Mouse (Mus musculus) erythroid progenitor cell, adult 5-6 weeks (primary cell): ENCODE data around the gene Rest. TPM values are rescaled to one million over a fixed set of nuclear protein-coding genes. Genes with fewer than 3 reads are reported as not detected.

Source experiments
- ATAC-seq: replicated peaks from 2 replicates; pipeline ENCODE4 v1.8.0; 2016; ENCODE audit warnings: moderate number of reproducible peaks, mild to moderate bottlenecking, moderate TSS enrichment, inconsistent platforms; ENCODE audit not compliant: poor library complexity, low FRiP score, severe bottlenecking
- total RNA-seq, 2 experiments: library from RNA; stranded (forward) in 1 of 2; stranded (reverse) in 1 of 2; fragments of 150-400 nt in 1 of 2; fragments of 186-747, 209-891 nt in 1 of 2; gene quantifications; 2 replicates each; pipeline versions ENCODE4 v1.2.3 to v1.2.4; 2015 to 2017; ENCODE audit warnings: low replicate concordance in 2 of 2

The Rest gene
- total RNA-seq, 2 experiments from 2014 or later: 8.8 to 13.4 TPM

- ATAC-seq: no peak
These were observed 4.2 kb upstream of the Rest start for GRCm38 (mm10) chr5:77261137-77261536.

DNA sequence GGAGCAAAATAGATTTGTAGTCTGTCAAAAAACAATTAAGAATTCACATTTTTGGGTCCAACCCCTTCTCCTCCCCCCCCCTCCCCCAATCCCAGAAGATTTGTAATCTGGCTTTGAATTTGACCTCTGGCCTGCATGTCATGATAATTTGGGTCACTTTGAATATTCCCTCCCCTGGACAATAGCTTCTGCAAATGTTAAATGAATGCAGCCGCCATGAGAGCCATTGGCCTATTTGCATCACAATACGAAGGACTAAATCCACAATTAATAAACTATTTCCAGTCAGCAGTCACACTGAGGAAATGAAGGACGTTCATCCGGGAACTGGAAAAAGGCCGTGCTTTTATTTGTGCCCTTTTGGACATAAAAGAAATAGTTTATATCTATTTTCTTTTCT lies 3.2 kb upstream of the Rest start:
- no peak for ATAC-seq

GRCm38 (mm10) chr5:77265671-77266065 lies 377 bp downstream of the Rest start:
- peak; percentile 79 for ATAC-seq

DNA sequence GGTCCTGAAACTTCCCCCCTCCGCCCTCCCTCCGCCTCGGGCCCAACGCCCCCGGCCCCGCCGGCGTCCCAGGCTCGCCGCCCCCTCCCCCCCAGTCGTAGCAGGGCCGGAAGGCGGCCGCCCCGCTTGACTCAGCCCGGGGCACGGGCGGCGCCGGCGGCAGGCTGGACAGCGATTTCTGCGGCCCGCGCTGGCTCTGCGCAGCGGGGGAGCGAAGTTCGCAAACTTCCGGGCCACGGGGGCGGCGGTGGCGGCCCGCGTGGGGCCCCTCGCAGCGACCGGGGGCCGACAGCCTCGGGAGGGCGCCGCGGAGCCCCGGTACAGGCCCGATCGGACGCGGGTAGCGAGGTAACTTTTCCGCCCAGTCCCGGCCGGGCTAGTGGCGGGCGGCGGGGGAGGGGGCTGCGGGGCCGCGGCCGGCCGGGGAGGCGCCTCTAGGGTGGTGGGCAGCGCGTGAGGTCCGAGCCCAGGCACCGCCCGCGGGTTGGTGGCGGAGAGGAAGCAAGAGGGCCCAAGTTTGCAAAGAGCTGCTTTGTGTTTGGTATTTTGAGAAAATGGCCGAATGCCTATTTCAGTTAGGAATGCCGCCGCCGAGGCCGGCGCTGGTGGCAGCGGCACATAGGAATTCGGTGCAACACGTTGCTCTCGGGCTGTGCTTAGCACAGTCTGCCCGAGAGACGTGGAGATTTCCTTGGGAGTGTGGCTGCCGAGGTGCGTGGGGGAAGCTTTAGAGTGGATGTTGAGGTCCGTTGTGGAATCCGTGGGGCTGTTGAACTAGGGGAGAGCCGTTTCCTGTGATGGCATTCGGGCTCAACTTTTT lies 985 bp downstream of the Rest start:
- peak; percentile 56 for ATAC-seq

DNA sequence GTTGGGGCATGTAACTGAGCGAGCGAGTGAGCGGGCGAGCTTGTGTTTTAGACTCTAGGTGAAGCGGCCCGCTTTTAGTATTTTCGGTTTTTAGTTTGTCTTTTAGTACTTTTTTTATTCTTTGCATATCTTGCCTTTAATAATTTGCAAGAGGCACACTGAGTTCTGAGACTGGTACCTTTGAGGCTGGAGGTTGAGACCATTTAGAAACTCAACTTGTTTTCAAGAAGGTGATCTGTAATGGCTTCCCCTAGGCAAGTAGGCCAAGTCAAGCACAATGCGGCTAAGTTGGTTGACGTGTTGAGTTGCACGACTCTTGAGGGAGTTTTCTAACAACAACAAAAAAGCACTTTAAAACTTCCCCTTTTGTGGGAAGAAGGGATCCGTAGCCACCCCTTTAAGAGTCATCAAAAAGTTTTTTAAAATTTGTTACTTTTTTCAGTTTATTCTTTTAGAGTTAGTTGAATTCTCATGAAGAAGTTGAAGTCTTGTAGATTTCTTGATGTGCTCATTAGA lies 1.7 kb downstream of the Rest start:
- no peak; the same call in 1 of the 2 replicates for ATAC-seq

GRCm38 (mm10) chr5:77267441-77267840 lies 2.1 kb downstream of the Rest start:
- no peak for ATAC-seq

GRCm38 (mm10) chr5:77267957-77268624 lies 2.8 kb downstream of the Rest start:
- no peak for ATAC-seq

DNA sequence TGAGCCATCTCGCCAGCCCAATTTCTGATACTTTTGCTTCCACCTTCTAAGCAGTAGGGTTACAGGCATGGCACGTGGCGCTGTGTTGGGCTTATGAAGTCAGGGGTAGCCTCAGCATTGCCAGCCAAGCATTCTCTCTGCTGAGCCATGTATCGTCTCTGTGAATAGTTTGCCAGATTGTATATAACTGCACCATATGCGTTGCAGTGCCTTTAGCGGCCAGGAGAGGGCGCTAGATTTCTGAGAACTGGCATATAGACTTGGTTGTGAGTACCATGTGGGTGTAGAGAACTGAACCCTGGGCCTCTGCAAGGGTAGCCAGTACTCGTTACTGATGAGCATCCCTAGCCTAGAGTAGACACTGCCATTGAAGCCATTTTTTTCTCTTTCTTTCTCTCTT lies 4.1 kb downstream of the Rest start:
- no peak for ATAC-seq

DNA sequence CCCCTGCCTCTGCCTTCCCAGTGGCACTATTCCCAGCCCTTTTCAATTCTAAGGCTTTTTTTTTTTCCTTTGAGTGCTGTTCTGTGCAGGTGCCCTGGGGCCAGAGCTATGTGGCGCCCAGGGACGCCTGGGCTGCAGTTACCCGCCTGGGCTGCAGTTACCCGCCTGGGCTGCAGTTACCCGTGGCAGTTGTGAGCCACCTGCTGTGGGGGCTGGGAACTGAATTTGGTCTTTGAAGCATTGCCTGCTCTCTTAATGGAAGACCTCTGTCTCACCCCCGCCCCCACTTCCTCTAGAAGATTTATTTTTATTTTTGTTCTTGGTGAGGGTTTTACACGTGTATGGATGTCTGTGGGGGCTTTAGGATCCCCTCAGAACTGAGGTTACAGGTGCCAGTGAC lies 7.9 kb downstream of the Rest start:
- no peak for ATAC-seq

DNA sequence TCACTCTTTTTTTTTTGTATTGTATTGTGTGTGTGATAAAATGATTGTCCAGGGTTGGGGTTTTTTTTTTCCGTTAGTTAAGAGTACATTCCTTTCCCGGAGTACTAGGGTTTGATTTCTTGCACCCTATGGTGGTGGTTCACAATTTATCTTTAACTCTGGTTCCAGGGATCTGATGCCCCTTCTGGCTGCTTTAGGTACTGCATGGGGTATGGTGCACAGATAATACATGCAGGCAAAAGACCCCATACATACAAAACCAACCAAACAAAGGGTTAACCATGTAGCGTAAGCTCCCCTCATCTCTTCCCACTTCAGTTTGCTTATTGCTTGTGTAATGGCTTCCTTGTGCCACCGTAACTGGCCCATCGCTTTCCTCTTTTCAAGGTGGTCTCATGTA lies 10.7 kb downstream of the Rest start:
- ATAC-seq: 0 out of 2 replicates have a peak, but pooled peaks have one; percentile 70

DNA sequence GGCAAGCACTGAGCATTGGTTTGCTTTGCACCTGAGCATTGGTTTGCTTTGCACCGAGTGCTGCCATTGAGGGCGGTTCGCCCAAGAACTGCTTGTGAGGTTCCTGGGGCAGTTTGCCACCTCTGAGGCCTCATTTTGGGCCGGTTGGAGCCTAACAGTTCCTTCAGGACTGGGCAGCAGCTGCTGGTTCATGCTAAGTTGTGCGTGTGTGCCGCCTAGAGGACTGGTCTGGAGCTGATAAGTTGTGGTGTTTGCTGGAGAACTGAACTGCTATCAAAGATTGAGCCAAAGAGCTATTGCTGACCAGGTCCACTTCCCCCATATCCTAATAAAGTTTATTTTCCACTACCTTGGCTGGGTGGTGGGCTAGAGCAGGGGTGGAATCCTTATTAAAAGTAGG lies 11.9 kb downstream of the Rest start:
- ATAC-seq: no peak

- no peak for ATAC-seq
These were observed 16.4 kb downstream of the Rest start for GRCm38 (mm10) chr5:77281518-77282174.

DNA sequence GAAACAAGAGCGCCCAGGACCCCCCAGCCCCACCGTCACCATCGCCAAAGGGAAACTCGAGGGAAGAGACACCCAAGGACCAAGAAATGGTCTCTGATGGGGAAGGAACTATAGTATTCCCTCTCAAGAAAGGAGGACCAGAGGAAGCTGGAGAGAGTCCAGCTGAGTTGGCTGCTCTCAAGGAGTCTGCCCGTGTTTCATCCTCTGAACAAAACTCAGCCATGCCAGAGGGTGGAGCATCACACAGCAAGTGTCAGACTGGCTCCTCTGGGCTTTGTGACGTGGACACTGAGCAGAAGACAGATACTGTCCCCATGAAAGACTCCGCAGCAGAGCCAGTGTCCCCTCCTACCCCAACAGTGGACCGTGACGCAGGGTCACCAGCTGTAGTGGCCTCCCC lies 17.0 kb downstream of the Rest start:
- no peak for ATAC-seq

DNA sequence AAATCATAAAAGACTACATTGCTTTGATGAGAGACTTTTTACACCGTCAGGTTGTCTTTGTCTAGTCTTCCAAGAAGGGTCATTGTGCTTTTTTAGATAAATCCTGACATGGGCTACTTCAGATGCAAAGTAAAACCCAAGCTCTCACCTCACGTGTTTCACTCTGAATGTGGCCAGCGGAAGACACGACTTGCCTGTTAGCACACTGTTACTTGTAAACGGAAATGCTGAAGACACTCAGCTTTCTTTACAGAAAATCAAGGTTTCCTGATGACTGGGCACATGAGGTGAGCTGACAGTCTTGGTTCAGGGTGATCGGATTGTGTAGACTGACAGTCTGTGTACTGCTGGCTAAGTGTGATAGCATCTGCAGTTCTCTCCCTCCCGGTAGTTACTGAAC lies 20.4 kb downstream of the Rest start:
- no peak for ATAC-seq

DNA sequence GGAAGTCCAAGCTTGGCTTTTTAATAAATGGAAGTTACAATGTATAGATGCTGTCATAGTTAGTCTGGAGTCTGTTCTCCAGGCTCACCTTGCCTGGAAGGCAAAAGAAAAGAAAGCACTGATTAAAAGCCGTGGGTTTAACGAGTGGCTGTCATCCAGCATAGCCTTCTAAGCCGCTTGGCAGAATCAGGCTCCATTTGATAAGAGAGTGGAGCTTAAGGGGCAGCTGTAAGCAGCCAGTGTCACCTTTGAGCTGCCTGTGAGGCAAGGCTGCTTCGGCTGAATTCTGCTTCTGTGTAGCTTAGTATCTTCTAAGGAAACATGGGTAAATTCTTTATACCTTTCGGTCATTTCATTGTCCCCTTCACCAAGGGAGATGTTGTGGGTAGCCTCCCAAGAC lies 21.6 kb downstream of the Rest start:
- no peak for ATAC-seq

DNA sequence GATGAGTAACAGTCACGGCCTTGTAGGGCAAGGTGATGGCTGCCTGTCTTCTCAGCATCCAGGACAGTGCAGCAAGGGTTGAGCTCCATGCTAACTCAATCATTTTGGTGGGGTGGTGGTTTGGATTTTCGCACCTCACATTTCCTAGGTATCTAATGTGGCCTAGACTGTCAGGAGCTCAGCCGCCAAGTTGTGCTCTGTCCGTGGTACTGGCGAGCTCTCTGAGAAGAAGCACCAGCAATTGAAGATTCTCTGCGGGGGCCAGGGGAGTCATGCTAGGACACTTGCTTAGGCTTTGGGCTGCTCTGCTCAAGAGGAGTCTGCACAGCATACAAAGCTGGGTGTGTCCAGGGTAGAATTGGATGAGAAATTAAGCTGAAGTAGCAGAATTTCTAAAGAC lies 22.6 kb downstream of the Rest start:
- no peak for ATAC-seq

DNA sequence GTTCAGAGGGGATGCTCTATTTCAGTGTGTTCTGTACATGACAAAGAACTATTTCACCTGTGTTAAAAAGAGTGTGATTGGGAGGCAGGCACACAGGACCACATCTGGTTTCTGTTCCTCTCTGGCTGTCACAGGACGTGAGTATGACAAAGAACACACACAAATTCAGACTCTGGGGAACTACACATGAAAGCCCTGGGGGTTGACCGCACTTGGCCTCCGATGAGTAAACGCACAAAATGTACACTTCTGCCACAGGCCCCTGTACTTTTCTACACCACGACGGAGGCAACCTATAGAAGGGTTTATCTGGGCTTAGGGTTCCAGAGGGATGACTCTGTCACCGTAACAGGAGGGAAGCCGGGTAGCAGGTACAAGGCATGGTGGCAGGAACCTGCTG lies 24.4 kb downstream of the Rest start:
- no peak for ATAC-seq

DNA sequence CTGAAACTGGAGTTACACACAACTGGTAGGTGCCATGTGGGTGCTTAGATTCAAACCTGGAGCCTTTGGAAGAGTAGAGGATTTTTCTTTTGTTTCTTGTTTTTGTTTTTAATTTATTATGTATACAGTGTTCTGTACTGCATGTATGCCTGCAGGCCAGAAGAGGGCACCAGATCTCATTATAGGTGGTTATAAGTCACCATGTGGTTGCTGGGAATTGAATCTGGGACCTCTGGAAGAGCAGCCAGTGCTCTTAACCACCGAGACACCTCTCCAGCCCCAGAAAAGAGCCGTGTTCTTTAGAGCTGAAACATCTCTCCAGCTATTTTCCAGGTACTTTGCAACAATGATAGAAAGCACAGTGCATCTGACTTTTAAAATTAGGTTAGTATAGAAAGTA lies 25.3 kb downstream of the Rest start:
- no peak for ATAC-seq

DNA sequence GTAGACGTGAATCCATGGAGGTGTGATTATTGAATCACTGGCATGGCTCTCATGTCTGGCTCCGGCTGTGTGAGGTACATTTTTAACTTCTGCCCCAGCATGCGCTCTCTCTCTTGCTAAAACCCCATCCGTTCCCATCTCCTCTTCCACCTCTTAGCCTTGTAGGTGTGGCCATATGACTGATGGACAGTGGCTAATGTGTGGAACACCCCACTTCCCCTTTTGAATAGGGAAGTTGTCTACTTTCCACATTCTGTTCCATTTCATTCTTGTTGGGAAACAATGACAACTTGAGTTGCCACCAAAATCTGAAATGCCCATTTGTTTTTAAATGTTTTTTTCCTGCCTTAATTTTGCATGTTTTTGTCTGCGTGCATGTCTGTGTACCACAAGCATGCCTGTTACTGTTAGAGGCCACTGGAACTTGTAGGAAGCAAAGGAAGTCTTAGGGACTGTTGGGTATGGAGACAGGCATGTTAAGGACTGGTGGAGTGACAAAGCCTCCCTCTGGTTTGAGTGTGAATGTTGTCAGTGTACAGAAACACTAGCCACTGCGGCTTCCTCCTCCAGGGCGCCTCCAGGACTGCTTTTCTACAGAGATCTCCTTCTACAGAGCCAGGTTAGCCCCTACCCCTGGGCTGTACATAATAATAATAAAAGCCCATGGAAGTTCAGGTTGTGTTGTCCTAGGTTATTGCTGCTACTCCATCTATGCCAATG lies 27.7 kb downstream of the Rest start:
- ATAC-seq: no peak

DNA sequence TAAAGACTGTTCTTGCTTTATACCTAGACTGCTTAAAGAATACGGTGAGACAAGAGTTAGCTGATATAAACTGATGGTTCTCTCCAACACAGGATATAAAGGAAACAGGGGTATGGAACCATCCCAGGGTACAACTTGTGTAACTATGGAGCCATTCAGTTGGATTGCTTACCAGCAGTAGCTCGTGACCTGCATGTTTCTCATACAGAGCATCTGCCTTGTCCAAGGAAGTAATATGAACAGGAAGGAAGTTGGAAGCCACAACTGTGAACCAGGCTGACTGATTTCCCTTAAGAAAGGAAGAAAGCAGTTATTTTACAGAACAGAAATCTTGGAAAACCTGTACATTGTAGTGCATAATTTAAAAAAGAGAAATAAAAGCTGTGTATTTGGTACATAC lies 34.2 kb downstream of the Rest start:
- no peak for ATAC-seq
